Mouse (Mus musculus) frontal cortex, postnatal 10 days (tissue): ENCODE data around the gene Taar7b.

Source experiments
- DNase-seq, 2 experiments: peaks; one replicate each; pipeline ENCODE4 v3.0.0; 2022; ENCODE audit warnings: low spot score in 2 of 2, mixed read lengths in 1 of 2

Taar7b gene

GRCm38 (mm10) chr10:23999639-24000038 lies at the start of gene Taar7b:
Gene Taar7b (plus strand): TSS chr10:23999939.
- DNase-seq: no peak

GRCm38 (mm10) chr10:23951714-23952113 lies 48.0 kb upstream of the Taar7b start:
- no peak for DNase-seq

- no peak for DNase-seq
These were observed 40.7 kb upstream of the Taar7b start for GRCm38 (mm10) chr10:23959071-23959470.

- DNase-seq: no peak
These were observed 39.3 kb upstream of the Taar7b start, which contains the start of gene Taar4 for GRCm38 (mm10) chr10:23960444-23960915. Gene Taar4 (plus strand): TSS chr10:23960494.

GRCm38 (mm10) chr10:23963444-23963843 lies 36.3 kb upstream of the Taar7b start:
- DNase-seq: no peak

DNA sequence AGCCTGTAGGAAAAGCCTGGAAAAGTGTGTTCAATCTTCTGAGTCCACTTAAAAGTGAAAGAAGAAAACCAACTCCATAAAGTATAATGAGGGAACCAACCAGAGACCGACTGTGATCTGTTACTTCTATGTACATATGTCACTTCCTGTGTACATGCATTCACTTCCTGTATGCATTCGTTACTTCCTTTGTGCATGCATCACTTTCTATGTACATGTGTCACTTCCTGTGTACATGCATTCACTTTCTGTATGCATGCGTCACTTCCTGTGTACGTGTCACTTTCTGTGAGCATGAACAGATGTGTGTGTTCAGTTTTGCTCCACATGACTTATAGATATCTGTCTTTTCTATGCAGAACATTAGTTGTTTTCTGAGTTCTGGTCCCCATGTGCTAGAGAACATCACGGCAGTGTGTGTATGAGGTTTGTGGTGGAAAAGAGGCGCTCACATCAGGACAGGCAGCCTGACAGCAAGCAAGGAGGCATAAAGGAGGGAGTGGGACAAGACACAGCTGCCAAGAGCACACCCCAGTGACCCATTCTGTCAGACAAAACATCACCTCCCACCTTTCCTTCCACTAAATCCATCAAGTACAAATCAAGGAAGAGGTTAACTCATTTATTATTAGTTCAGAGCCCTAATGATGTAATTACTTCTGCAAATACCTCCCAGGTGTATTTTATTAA lies 34.7 kb upstream of the Taar7b start:
- DNase-seq: no peak

- no peak for DNase-seq
These were observed 29.0 kb upstream of the Taar7b start, which contains the start of gene Taar5 for GRCm38 (mm10) chr10:23970656-23971165. Gene Taar5 (plus strand): TSS chr10:23970706.

DNA sequence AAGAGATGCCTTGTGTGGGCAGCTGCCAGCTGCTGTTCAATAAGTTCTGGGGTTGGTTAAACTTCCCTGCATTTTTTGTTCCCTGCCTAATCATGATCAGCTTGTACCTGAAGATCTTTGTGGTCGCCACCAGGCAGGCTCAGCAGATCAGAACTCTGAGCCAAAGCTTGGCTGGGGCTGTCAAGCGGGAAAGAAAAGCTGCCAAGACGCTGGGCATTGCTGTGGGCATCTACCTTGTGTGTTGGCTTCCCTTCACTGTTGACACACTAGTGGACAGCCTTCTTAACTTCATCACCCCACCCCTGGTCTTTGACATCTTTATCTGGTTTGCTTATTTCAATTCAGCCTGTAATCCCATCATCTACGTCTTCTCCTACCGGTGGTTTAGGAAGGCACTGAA lies 28.5 kb upstream of the Taar7b start:
- DNase-seq: no peak

- no peak for DNase-seq
These were observed 21.8 kb upstream of the Taar7b start for GRCm38 (mm10) chr10:23977958-23978357.

GRCm38 (mm10) chr10:23978901-23979705 lies 20.6 kb upstream of the Taar7b start:
- DNase-seq: peak; percentile 22 to 67

DNA sequence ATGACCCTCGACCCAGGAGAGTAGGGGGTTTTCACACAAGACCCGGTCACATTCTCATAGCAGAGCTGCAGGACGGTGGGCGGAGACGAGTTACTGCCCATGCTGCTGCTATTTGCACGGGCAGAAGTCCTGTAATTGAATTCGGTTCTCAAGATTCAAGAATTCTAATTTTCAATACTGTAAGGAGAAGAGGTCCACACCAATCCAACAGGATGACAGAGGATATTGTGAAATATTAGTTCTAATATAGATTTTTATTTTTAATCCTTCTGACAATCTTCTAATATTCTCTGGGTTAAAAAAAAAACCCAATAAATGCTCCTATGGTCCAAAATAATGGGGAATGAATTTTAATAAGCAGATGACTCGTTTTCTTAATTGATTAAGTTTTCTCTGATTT lies 14.2 kb upstream of the Taar7b start, which contains the start of gene Taar6:
TSS of gene Taar6 (minus strand) at position 101 of the 400 bp plus-strand sequence.
- DNase-seq: no peak

GRCm38 (mm10) chr10:23986419-23986818 lies 13.3 kb upstream of the Taar7b start:
- no peak for DNase-seq

- DNase-seq: no peak
These were observed 6.4 kb upstream of the Taar7b start, which contains the start of gene Taar7a for GRCm38 (mm10) chr10:23993381-23993780. Gene Taar7a (minus strand): TSS chr10:23993481.

- no peak for DNase-seq
These were observed 6.7 kb downstream of the Taar7b start for GRCm38 (mm10) chr10:24006442-24006841.

DNA sequence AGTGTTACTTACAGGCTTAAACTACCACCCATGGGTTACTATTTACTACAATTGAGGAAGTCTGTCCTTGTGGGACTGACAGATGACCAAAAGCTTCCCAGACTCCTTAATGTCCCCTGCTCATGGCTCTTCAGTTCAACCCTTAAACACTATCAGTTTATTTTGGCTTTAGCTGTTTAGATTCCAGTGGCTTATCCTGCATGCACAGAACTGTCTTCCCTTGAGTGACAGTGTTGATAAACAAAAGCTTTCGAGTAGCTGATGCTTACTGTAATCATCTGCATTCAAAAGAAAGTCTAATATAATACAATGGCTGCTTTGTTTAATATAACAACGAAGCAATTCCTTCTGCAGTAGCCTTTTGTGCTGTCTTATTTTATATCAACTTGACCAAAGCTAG lies 7.3 kb downstream of the Taar7b start:
- DNase-seq: no peak

GRCm38 (mm10) chr10:24008143-24008542 lies 8.4 kb downstream of the Taar7b start:
- DNase-seq: no peak

GRCm38 (mm10) chr10:24026922-24027321 lies 27.2 kb downstream of the Taar7b start, which contains the start of gene Taar7d:
Gene Taar7d (plus strand): TSS chr10:24027222.
- no peak for DNase-seq

DNA sequence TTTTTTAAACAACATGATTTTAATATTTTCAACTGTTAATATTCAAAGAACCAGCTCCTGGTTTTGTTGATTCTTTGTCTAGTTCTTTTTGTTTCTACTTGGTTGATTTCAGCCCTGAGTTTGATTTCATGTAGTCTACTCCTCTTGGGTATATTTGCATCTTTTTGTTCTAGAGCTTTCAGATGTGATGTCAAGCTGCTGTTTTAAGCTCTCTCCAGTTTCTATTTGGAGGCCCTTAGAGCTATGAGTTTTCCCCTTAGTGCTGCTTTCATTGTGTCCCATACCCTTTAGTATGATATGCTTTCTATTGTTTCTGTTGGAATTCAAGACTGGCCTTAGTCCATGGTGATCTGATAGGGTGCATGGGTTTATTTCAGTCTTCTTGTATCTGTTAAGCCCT lies 31.6 kb downstream of the Taar7b start:
- DNase-seq: no peak

DNA sequence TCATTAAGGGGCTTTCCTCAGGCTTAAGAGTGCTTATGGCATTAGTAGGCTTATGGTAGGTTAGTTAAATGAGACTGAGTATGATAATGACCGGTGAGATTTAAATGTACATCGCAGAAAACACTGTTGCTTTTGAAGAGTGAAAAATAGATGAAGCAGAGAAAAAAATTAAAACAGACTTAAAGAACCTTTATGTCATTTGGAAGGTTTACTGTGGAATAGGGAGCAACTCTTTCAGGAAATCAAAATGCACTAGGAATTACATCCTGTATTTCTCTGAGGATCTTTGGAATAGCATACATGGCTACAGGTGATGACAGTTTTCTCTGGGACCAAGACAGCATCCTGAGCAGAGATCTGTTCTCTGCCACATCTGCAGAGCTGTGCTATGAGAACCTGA lies 37.6 kb downstream of the Taar7b start, which contains the start of gene Taar7e:
TSS of gene Taar7e (plus strand) at position 301 of the 400 bp plus-strand sequence.
- no peak for DNase-seq

- no peak for DNase-seq
These were observed 40.6 kb downstream of the Taar7b start for GRCm38 (mm10) chr10:24040120-24040869.

GRCm38 (mm10) chr10:24049210-24049609 lies 49.5 kb downstream of the Taar7b start, which contains the start of gene Taar7f:
Gene Taar7f (plus strand): TSS chr10:24049510.
- DNase-seq: no peak
